Mouse (Mus musculus) lung, adult 2 months (tissue): ENCODE data around the gene Trf. TPM values are rescaled to one million over a fixed set of nuclear protein-coding genes. Genes with fewer than 3 reads are reported as not detected.

Source experiments
- DNase-seq: peaks from one replicate; pipeline ENCODE4 v3.0.0; 2022
- H3K4me1 ChIP-seq: fragments of 200-500 bp; 2 replicates; pipeline ENCODE4 v1.6.1; 2011; ENCODE audit warnings: low read length; ENCODE audit not compliant: control insufficient read depth, insufficient read depth
- H3K4me3 ChIP-seq: fragments of 200-500 bp; replicated peaks from 2 replicates; pipeline ENCODE3; 2011; ENCODE audit warnings: low read depth, mild to moderate bottlenecking, control low read depth, low read length; ENCODE audit errors: extremely low read depth
- CTCF ChIP-seq: fragments of 200-500 bp; IDR thresholded peaks from 2 replicates; pipeline ENCODE4 v1.5.1; 2011; ENCODE audit warnings: mild to moderate bottlenecking, low read length, control low read depth; ENCODE audit not compliant: insufficient read depth
- POLR2A ChIP-seq: fragments of 200-500 bp; IDR thresholded peaks from 2 replicates; pipeline ENCODE4 v1.6.1; 2011; ENCODE audit warnings: low read depth, mild to moderate bottlenecking, control low read depth, low read length, borderline replicate concordance; ENCODE audit errors: extremely low read depth
- WGBS: fragments of 180-500 bp; shearing (Covaris S2); methylation state at CpG from one replicate; pipeline ENCODE4 v1.1.7; 2018; 5-methylcytosine and 5-hydroxymethylcytosine counted together
- polyA plus RNA-seq: library from polyadenylated mRNA; depleted of rRNA; stranded (reverse); fragments of >200 nt; gene quantifications from 2 replicates; pipeline ENCODE4 v1.2.3, GENCODE M21; 2012; rRNA removed

Gene Trf
- polyA plus RNA-seq = 569 and 855 TPM in 2 replicates

DNA sequence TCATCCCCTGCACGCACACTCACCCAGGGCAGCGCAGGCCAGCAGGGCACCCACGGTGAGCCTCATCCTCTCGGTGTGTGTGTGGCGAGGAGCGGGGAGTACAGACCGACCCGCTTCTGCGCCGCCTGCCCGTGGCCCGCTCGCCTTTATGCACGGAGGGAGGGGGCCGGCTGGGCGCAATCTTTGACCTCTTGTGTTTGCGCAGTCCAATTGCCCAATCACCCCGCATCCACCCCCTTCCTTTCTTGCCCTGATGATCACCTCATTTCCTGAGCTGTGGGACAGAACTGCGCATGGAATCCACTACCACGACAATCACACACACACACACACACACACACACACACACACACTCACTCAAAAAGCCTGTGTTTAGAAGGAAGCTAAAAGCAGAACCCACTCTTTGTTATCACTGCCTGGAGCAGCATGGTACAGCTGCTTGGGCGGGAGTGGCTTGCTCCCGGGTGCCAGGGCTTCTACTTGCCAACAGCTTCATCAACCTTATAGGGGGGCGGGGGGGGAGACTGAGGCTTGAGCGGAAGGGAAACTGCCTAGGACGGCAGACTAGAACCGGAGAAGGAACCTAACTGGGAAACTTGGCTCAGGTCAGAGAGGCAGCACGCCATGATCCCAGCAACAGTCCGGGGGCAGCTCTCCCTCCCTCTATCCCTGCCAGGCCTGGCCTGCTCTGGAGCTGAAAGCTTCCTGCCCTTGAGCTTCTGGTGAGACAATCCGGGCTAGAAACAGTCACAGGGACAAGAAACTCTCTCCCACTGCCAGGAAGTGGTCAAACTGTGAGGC lies at the start of gene Trf, which contains the start of gene Gm20425:
Gene Trf (minus strand): TSS at position 294 of the 801 bp plus-strand sequence.
Gene Gm20425 (minus strand): TSS at position 157 of the 801 bp plus-strand sequence.
- DNase-seq = peak; percentile 63
- TF ChIP-seq CTCF (no peak), POLR2A (peak; percentile 79; the same call in 1 of the 2 replicates)
- H3K4me1 ChIP-seq = peaks cover 3% of the 10 kb centered on the region; the same call in 1 of the 2 replicates
- WGBS = 20% methylated on average over 29 of the region's 29 CpGs
- H3K4me3 ChIP-seq = peak within 1 kb of the TSS; percentile 72

DNA sequence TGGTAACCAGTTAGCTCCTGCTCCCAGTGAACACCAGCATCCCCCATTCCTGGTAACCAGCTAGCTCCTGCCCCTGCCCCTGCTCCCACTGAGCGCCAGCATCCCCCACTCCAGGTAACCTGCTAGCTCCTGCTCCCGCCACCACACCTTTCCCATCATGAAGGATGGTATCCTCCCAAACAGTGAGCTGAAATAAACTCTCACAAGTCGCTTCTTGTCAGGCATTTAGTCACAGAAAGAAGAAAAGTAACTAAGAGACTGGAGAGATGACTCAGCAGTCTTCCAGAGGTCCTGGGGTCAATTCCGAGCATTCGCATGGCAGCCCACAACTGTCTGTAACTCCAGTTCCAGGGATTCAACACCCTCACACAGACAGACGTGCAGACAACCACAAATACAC lies 46.6 kb upstream of the Trf start:
- TF ChIP-seq POLR2A (no peak), CTCF (no peak)
- H3K4me3 ChIP-seq = no peak overlapping the region
- WGBS = 86% methylated on average over 6 of the region's 6 CpGs
- no peaks in the 10 kb centered on the region for H3K4me1 ChIP-seq
- DNase-seq = no peak

DNA sequence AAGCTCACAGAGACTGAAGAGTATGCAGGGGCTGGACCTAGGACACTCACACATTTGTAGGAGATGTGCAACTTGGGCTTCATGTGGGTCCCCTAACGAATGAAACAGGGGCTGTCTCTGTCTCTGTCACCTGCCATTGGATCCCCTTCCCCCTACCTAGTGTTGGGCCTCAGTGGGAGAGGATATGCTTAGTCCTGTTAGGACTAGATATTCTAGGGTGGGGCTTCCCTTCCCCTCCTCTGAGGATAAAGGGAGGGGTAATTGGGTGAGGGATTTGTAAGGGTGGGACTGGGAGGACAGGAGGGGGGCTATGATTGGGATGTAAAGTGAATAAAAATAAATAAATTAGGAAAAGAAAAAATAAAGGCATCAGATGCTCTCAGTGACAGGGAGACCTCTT lies 45.4 kb upstream of the Trf start:
- Histone ChIP-seq H3K4me3 (no peak overlapping the region), H3K4me1 (no peaks in the 10 kb centered on the region)
- TF ChIP-seq CTCF = no peak
- TF ChIP-seq POLR2A = no peak
- WGBS = 71% methylated on average over 1 of the region's 1 CpGs
- no peak for DNase-seq

DNA sequence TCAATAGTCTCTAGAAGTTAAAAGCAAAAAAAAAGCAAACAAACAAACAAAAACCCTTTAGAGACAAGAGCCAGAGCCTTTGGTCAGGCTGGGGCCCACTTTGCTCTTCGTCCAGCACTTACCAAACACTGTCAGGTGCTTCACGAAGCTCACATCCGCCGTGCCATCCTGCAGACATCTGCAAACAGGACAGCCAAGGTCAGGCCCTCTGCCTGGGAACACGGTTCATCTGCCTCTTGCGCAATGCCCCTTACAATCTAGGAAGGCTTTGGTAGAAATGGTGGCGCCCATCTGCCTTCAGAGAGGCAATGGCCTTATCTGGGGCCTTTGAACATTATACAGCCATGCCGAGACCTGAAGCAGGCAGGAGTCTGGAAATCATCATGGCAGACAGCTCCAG lies 44.6 kb upstream of the Trf start:
- H3K4me3 ChIP-seq = no peak overlapping the region
- no peak for DNase-seq
- 73% methylated on average over 8 of the region's 8 CpGs for WGBS

DNA sequence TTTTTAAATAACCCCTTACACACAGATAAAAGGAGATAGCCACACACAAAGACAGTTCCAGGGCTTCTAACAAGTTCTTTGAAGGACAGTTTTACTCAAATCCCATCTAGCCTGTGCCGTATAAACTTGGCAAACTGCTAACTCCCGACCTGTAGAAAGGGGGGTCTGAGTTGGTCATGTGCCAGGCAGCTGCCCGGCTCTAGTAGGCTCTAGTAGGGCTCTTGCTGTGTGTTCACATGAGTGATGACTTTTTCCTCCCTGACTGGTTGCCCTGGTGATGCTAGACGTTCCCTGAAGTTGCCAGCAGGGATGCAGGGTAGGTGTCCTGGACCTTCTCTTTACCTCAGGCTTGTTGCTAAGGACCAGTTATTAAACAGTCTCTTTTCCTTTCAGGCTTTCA lies 40.9 kb upstream of the Trf start:
- no peak for TF ChIP-seq CTCF
- no peak for TF ChIP-seq POLR2A
- WGBS = 10% methylated on average over 4 of the region's 4 CpGs
- Histone ChIP-seq H3K4me1 (no peaks in the 10 kb centered on the region), H3K4me3 (no peak overlapping the region)
- DNase-seq = no peak

More for the DNA sequence above, 44.6 kb upstream of the Trf start:
- no peaks in the 10 kb centered on the region for H3K4me1 ChIP-seq
- TF ChIP-seq CTCF = no peak
- TF ChIP-seq POLR2A = no peak

DNA sequence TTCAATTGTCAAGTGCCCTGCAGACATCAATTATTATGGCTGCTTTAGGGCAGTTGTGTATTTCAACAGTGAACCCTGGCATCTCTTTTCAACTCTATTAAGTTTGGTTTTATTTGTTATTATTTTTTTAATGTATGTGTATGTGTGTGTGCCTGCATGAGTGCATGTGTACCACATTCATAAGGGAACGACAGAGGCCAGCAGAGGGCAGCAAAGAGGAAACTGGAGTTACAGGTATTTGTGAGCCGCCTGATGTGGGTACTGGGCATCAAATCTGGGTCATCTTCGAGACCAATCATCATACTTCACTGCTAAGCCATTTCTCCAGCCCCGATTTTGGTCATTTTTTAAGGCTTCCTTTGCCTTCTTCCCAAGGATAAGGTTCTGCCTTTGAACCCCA lies 35.5 kb upstream of the Trf start:
- no peak overlapping the region for H3K4me3 ChIP-seq
- no peak for TF ChIP-seq POLR2A
- TF ChIP-seq CTCF = no peak
- WGBS = 91% methylated on average over 4 of the region's 4 CpGs
- no peaks in the 10 kb centered on the region for H3K4me1 ChIP-seq
- DNase-seq = no peak

DNA sequence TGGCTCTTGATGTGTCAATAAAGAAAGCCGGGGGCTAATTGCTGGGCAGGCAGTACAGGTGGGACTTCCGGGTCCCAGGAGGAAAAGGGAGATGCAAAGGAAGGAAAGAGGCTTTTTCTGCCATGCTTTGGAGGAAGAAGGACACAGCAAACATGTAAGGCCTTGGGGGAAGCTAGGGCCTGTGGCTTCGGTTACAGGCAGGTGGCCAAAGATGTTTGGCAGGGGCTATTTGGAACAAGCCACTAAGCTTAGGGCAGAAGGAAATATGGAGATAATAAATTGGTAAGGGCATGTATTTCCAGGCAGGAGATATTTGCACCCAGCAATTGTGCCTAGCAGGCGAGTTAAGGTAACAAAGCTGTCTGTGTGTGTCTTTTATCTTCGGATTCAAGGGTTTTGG lies 22.7 kb upstream of the Trf start:
- H3K4me1 ChIP-seq = no peaks in the 10 kb centered on the region; the same call in 1 of the 2 replicates
- DNase-seq = no peak
- 73% methylated on average over 5 of the region's 5 CpGs for WGBS
- no peak overlapping the region for H3K4me3 ChIP-seq
- TF ChIP-seq CTCF (no peak), POLR2A (no peak)

DNA sequence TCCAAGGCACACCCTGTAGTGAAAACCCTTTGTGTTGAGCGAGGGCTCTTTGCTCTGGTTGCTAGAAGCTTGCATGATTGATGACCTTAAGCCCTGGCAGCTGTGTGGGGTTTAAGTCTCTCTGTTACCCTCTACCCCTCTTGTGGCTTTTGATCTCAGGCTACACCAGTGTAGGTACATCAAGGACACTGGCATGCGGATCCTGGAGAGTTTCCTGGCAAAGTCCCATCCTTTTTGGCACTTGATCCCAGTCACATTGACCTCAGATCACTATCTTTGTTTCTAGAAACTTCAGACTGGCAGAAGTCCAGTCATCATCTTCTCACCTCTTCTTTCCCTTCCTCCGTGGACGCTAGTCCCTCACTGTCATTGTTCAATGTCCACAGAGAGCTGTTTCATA lies 18.4 kb upstream of the Trf start:
- Histone ChIP-seq H3K4me1 (no peaks in the 10 kb centered on the region; the same call in 1 of the 2 replicates), H3K4me3 (no peak overlapping the region)
- TF ChIP-seq POLR2A = no peak
- TF ChIP-seq CTCF = no peak
- DNase-seq = no peak
- 18% methylated on average over 4 of the region's 4 CpGs for WGBS

DNA sequence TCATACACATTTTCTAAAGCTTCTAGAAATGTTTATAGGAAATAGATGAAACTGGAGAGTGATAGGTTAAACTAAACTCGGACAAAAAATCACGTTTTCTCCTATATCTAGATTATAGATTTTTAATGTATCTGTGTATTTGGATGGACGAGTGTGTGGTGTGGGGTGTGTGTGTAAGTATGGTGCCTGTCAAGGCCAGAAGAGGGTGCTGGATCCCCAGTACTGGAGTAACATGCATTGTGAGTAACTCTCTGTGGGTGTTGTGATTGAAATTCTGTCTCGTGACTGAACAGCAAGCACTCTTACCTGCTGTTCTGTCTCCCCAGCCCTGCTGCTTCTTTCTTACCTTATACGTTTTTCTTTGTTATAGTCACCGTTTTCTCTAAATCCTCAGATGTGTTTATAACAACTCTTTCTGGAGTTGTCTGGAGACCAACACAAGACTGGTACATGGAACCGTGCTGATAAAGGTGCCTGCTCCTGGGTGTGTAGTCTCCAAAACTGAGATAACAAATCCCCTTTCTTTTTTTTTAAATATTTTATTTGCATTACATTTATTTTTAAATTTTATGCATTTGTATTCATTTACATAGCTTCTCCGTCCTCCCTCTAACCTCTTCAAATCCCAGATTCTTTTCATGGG lies 16.4 kb upstream of the Trf start:
- TF ChIP-seq POLR2A (no peak), CTCF (no peak)
- DNase-seq = no peak
- WGBS = 84% methylated on average over 8 of the region's 8 CpGs
- no peak overlapping the region for H3K4me3 ChIP-seq
- H3K4me1 ChIP-seq = no peaks in the 10 kb centered on the region; the same call in 1 of the 2 replicates

DNA sequence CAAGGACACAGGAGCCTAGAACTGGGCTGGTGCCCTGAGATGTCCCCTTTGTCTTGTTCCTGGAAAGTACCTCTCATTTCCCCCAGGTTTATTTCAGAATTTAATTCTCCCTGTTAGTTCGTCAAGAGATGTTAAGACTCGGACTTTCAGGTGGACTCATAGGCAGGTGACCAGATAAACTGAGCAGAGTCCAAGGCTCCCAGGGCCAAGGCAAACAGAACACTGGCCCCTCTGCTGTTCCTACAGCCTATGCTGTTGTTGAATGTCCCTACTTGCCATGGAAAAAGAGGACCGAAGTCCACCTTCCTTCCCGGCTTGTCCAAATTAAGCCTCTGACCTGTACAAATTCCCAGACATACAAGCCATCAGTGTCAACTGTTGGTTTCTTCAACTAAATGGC lies 13.4 kb upstream of the Trf start:
- TF ChIP-seq CTCF (no peak), POLR2A (no peak)
- no peak for DNase-seq
- WGBS = 87% methylated on average over 4 of the region's 4 CpGs
- no peaks in the 10 kb centered on the region for H3K4me1 ChIP-seq
- no peak overlapping the region for H3K4me3 ChIP-seq
